In the genomic region with DNA sequence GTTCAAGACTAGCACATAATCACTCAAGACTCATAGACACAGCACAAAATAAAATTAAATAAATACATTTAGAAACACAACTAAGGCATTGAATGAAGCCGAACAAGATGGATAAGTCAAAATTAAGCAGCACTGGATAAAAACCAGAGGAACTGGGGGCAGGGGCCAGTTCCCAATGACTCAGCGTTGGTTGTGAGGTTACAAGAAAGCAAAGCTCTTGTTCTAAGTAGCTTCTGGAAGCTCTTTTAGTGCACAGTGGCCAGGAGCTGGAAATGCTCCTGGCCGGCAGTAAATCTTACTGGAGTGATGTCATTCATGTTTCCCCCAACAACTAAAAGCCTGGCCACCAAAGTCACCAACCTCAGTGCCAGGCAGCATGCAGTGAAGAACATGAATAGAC, we compare ENCODE assay signal across 25 mouse cellular contexts. TPM values are rescaled to one million over a fixed set of nuclear protein-coding genes. Genes with fewer than 3 reads are reported as not detected.
"Had no signal": no experiment of that assay in that cellular context is flagged by ENCODE, and none has a peak within 500 bp of the region (broad histone marks: within the 10 kb centered on the region; RNA-seq: fewer than 3 reads in every experiment).

No protein-coding gene starts in this region.

- ATAC-seq: liver, embryonic 12.5 days; midbrain, embryonic 13.5 days; midbrain, embryonic 16.5 days had no signal

- H3K4me1 ChIP-seq: limb, embryonic 10.5 days; limb, embryonic 13.5 days; liver, embryonic 12.5 days; liver, embryonic 15.5 days; lung, embryonic 15.5 days; megakaryocyte, embryonic 14.5 days; midbrain, embryonic 10.5 days; midbrain, embryonic 13.5 days; neural tube, embryonic 13.5 days; stomach, embryonic 15.5 days had no signal

- H3K27ac ChIP-seq: limb, embryonic 10.5 days; limb, embryonic 13.5 days; liver, embryonic 12.5 days; liver, embryonic 15.5 days; lung, embryonic 15.5 days; midbrain, embryonic 10.5 days; midbrain, embryonic 13.5 days; neural tube, embryonic 13.5 days; stomach, embryonic 15.5 days had no signal

- H3K36me3 ChIP-seq: limb, embryonic 10.5 days; limb, embryonic 13.5 days; liver, embryonic 12.5 days; liver, embryonic 15.5 days; lung, embryonic 15.5 days; midbrain, embryonic 10.5 days; midbrain, embryonic 13.5 days; neural tube, embryonic 13.5 days; stomach, embryonic 15.5 days had no signal

- H3K4me3 ChIP-seq: limb, embryonic 10.5 days; limb, embryonic 13.5 days; liver, embryonic 12.5 days; liver, embryonic 15.5 days; lung, embryonic 15.5 days; megakaryocyte, embryonic 14.5 days; midbrain, embryonic 10.5 days; midbrain, embryonic 13.5 days; myocyte; neural tube, embryonic 13.5 days; stomach, embryonic 15.5 days had no signal

- DNase-seq: kidney, postnatal 14 days; kidney, postnatal 4 days; liver; lung, adult 18-20 months; lung, postnatal 10 days; lung, postnatal 36 days; right cerebral cortex, adult 18-20 months; right cerebral cortex, postnatal 14 days; right cerebral cortex, postnatal 4 days; spleen, adult 18-20 months; thymus, postnatal 25 days had no signal

- H3K9ac ChIP-seq: limb, embryonic 13.5 days; liver, embryonic 12.5 days; liver, embryonic 15.5 days; lung, embryonic 15.5 days; midbrain, embryonic 13.5 days; neural tube, embryonic 13.5 days; stomach, embryonic 15.5 days had no signal

- H3K27me3 ChIP-seq: limb, embryonic 13.5 days; liver, embryonic 12.5 days; liver, embryonic 15.5 days; lung, embryonic 15.5 days; megakaryocyte, embryonic 14.5 days; midbrain, embryonic 13.5 days; neural tube, embryonic 13.5 days; stomach, embryonic 15.5 days had no signal

RNA-seq across cellular contexts. Expression of gene Zfp462, which starts 26.6 kb away (rescaled TPM):
- total RNA-seq: monocyte, adult 5-6 weeks; neutrophil, adult 5-6 weeks had no signal
